Mouse (Mus musculus): ENCODE measurements around the gene Smg1.

Smg1 gene

DNA sequence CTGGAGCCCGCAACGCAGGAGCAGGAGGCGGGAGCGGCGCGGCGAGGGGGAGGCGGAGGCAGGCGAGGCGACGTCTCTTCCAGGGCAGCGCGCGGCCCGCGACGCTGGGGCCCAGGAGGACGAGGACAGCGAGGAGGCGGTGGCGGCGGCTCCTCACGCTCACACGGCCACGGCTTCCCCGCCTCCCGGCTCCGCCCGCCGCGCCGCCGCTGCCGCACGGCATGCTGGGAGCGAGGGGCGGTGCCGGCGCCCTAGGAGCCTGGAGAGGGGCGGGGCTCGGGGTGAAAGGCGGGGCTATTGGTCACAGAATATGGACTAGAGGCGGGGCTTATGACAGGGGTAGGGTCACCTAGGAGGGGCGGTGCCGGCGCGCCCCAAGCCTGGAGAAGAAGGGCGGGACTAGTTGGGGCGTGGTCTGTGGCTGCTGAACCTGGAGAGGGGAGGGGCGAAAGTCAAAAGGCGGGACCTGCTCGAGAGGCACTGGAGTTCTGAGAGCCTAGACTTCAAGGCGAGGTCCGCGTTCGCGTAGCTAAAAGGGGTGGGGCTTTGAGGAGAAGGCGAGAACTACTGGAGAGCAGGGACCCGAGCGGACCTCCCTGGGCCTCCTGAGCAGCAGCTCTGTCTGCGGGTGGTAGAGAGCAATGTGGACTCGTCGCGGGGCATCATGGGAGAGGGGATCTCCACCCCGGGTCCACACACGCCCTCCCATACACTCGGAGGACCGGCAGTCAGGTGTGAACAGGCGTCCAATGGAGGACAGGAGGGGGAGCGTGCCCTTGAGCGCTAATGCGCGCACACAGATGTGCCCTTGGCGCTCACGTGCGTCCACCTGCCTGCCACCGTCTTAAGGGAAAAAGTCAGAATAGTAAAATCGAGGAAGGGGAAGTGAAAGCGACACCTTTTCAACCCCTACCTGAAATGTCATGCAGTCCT lies at the start of gene Smg1:
TSS of gene Smg1 (minus strand) at position 218 of the 933 bp plus-strand sequence.
- peak; percentile 91 for ATAC-seq (ENCODE audit: insufficient number of reproducible peaks, low FRiP score, low TSS enrichment)

DNA sequence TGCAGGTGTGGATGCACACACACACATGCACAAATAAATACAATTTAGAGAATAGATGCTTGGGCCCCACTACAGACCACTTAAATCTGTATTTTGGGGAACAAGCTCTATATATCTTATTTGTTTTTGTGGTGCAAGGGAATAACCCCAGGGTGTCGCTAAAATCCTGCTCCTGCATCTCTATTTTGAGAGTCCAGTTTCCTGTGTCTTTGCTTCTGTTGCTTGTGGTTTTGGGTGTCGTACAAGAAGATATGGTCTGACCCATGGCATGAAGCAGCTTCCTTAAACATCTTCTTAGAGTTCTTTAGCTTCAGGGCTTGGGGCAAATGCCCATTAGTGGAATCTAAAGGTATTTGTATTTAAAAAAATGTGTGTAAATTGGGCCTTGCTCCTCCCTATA lies 39.7 kb upstream of the Smg1 start:
- ATAC-seq (ENCODE audit: insufficient number of reproducible peaks, low FRiP score, low TSS enrichment), result no peak

DNA sequence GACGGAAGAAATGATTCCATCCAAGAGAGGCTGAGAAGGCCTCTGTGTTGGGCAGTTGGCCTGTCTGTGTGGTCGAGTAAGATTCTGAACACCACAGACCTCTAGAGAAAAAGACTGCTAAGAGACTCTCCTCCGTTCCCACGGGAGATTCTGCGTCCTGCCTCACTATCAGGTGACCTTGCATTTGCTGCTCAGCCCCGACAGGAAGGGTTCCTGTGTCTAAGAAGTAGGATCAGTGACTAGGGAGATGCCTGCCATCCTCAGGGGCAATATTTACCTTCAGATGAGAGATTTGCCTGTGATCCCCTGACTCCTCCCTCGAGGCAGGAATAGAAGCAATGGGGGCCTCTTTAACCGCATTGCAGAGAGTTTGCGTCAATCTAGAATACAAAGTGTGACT lies 39.1 kb upstream of the Smg1 start:
- ATAC-seq (ENCODE audit: insufficient number of reproducible peaks, low FRiP score, low TSS enrichment), result no peak

DNA sequence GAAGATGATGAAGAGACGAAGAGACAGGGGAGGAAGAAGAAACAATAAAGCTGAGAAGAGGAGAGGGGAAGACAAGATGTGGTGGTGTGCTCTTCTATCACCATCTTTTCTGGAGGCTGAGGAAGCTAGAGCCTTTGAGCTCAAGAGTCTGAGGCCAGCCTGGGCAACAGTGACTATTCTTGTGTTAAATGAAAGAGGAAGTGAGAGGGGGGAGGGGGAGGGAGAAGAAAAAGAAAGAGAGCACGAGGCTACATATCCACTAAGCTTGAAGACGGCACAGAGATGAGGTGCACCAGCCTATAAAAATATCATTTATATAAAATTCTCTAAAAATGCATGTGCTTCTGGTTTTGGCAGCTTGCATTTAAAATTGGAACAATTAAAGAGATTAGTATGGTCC lies 36.1 kb upstream of the Smg1 start:
- no peak for ATAC-seq (ENCODE audit: insufficient number of reproducible peaks, low FRiP score, low TSS enrichment)

DNA sequence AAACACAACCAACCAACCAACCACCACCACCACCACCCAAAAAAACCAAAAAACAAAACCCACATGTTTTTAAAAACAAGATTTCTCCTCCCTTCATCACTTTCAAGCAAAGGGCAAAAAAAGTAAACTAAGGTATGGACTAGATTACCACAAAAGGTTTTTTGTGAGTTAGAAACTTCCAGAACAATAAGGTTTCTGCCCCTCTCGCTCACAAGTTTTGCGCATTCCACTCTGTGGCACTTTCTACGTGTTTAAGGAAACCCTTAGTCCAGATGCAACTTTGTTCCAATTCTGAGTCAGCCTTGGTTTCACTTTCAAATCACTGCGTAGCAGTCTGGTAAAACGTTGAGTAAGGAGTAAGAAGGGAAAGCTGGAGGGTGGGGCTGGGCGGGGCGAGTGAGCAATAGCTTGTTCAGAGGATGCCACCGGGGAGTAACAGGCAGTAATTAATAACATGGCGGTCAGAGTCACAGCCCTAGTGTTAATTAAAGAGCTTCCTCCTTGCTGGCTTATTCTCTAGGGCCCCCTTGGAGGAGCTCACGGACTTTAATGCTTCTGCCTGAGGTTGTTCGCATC lies 34.0 kb upstream of the Smg1 start:
- ATAC-seq (ENCODE audit: insufficient number of reproducible peaks, low FRiP score, low TSS enrichment), result no peak

DNA sequence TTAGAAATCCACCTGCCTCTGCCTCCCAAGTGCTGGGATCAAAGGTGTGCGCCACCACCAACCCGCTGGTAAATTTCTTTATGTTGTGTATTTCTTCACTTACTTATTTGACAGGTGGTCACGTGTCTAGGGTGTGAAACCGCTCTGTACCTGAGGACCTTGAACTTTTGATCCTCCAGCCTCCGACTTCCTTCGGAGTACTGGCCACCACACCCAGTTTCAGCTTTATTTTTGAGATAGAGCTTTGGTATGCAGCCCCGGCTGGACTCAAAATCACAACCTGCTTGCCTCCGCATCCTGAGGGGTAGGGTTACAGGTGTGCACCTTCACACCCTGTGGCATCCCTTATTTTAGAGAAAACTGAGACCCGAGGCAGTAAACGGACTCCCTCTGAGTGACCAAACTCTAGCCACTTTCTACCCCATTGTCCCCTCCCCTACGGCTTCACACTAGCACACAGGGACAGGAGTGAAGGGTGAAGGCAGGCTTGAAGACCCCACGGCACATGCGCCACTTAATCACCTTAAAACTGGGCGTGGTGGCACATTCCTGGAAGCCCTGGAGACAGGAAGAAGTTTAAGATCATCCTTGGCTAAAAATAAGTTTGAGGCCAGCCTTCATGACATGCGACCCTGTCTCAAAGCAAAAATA lies 33.3 kb upstream of the Smg1 start:
- ATAC-seq (ENCODE audit: insufficient number of reproducible peaks, low FRiP score, low TSS enrichment), result no peak

DNA sequence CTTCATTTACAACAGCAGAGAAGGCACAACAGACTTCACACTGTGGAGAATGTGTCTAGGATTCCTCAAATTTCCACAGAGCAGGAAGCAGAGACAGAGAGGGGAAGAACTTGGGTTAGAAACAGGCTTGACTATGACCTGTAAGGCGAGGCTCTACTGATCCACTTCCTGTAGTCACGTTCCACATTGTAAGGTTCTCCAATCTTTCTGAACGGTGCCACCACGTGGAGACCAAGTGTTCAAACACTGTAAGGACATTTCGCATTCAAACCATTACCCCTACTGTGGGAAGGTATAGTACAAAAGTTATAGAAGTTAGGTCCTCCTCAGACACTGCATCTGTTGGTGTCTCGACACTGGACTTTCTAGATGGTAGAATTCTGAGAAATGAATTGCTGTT lies 31.8 kb upstream of the Smg1 start:
- ATAC-seq (ENCODE audit: insufficient number of reproducible peaks, low FRiP score, low TSS enrichment), result no peak

DNA sequence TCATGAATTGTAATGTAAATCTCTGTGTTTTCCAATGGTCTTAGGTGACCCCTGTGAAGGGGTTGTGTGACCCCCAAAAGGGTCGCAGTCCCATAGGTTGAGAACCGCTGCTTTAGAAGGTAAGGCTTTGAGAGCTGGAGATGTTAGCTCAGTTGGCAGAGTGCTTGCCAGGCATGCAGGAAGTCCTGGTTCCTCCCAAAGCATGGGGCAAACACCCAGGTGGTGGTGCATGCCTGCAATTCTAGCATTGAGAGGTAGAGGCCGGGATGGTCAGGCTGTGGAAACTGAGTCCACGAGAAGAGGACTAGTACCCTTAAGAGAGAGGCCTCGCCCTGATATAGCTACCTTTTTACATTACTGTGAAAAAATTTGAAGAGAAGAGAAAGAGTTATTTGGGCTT lies 31.4 kb upstream of the Smg1 start:
- no peak for ATAC-seq (ENCODE audit: insufficient number of reproducible peaks, low FRiP score, low TSS enrichment)

DNA sequence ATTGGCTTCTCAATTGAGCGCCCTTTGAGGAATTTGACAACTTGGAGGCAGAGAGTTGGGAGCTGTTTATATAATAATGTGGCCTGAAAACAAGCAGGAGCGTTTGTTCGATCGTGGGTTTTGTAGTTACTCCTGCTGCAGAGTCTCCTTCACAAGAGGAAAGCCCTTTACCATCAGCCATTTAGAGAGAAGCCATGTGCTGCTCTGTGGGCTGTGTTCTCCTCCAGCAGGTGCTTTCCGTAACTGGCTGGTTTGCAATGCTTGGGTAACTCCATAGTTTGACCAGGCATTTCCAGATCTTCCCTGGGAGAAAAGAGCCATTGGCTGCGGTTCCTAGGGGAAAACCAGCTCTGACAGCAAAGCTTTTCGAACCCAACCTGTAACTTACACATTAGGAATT lies 30.7 kb upstream of the Smg1 start:
- ATAC-seq (ENCODE audit: insufficient number of reproducible peaks, low FRiP score, low TSS enrichment), result no peak

DNA sequence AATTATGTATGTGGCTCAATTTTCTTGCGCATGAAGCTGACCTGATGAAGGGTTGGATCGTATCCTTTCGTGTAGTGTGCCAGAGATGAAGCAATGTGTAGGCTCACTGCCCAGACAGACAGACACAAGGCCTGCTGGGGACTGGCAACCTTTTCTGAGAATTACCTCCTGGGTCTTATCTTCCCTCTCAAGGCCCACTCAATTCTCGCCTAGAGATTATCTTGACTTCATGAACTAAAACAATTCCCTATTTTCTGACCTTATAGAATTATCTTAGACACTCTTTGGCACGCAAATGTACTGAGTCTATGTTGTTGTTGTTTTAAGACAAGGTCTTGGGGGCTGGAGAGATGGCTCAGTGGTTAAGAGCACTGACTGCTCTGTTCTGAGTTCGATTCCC lies 22.6 kb upstream of the Smg1 start:
- ATAC-seq (ENCODE audit: insufficient number of reproducible peaks, low FRiP score, low TSS enrichment), result peak; percentile 80; the same call in 1 of the 2 replicates

DNA sequence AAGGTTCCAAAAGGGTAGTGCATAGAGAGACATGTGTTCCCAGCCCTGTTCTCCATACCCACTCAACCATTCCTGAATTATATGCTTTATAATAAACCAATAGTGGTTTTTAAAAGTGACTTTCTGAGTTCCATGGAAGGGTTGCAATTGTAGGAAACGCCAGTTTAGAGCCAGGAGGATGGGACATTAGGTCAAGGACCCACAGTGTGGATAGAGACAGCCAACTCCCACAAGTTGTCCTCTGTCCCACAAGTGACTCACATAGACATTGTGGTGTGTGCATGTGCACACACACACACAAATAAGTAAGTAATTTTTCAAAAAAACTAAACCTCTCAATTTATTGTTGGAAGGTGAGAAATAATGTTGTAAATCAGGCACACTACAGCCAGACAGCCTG lies 20.1 kb upstream of the Smg1 start:
- ATAC-seq (ENCODE audit: insufficient number of reproducible peaks, low FRiP score, low TSS enrichment), result no peak

DNA sequence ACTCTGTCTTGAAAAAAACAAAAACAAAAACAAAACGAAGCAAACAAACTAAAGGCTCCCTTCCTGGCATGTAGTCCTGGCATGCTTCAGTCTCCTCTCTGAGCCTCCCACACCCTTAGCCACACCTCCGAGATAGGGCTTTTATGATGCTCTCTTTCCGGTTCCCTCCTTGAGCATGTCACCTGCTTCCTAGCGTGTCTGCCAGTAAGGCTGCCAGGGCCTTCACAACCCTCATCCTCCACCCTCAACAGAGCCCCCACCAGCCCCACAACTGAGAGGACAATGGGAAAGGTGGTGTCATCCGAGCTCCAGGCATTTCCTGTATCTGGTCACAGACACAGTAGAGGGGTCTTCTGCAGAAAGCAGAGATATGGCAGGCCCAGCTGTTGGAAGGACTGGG lies 18.9 kb upstream of the Smg1 start:
- no peak for ATAC-seq (ENCODE audit: insufficient number of reproducible peaks, low FRiP score, low TSS enrichment)

DNA sequence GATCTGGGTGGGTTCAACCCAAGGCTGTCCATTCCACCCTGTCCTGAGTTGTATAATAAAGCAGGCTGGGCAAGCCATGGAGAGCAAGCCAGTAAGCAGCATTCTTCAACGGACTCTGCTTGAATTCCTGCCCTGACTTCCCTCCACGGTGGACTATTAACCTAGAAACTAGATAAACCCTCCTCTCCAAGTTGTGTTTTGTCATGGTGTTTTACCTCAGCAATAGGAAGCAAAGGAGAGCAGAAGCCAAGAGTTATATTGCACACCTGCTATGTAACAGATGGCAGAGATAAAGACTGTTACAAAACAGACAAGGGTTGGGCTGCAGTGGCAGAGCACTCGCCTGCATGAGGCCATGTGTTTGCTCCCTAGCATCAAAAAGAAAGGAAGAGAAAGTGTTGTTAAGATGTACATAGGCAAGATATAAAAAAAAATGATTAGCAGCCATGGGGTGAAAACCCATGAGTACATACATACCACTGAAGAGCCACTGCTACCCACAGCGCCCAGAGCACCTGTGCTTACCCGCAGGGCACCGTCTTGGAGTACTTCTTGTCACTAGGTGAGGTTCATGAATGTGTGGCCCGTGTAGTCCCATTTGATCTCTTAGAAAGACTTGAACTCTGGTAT lies 16.3 kb upstream of the Smg1 start:
- peak; percentile 90 for ATAC-seq (ENCODE audit: insufficient number of reproducible peaks, low FRiP score, low TSS enrichment)

DNA sequence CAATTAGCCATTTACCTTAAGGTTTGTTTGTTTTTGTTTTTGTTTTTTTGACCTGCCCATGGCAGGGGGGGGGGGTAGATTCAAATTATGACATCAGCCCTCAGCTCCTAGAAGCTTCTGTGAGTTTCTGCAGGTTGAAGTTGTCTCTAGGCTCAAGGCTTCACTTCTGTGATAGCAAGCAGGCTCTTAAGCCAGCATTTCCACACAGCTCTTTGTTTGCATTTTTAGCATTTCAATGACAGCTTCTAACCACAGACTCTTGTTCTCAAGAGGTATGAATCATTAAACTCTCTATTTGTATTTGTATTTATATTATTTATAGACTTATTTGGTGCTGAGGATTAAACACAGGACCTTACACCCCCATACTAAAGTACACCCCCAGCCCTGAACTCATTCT lies 15.0 kb upstream of the Smg1 start:
- no peak for ATAC-seq (ENCODE audit: insufficient number of reproducible peaks, low FRiP score, low TSS enrichment)

DNA sequence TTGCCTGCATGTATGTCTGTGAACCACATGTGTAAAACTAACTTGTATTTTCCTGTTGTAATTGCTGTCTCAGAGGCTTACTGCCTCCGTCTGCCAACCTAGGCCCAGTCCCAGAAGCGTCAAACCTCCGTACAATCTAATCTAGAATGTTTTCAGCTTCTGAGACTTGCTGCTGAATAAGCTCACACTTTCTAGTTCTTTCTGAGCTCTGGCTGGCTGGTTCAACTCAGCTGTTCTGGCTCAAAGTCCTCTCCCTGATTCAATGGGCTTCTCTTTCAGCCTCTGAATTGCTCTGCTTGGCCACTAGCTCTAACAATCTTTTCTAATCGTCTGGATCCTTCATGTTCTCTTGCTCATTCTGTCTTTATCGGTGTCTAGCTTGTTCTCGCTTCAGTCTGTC lies 13.3 kb upstream of the Smg1 start:
- no peak for ATAC-seq (ENCODE audit: insufficient number of reproducible peaks, low FRiP score, low TSS enrichment)

DNA sequence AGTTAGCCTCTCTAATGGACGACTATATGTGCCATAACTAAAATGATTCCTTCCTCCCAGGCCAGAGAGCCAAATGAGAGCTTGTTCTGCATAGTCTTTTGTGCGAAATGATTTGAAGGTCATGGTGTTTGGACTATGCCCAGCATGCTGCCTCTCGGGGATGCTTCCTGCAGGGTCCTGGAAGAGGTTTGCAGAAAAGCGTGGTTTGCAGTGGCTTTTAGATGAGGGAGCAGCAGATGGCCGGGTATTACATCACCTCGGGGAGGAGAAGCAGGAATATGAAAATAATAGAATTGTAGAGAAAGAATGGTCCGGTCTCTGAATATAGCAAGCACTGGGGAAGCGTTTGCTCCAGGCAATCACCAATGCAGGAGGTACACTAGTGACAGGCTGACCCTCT lies 11.0 kb upstream of the Smg1 start:
- peak; percentile 90 for ATAC-seq (ENCODE audit: insufficient number of reproducible peaks, low FRiP score, low TSS enrichment)

DNA sequence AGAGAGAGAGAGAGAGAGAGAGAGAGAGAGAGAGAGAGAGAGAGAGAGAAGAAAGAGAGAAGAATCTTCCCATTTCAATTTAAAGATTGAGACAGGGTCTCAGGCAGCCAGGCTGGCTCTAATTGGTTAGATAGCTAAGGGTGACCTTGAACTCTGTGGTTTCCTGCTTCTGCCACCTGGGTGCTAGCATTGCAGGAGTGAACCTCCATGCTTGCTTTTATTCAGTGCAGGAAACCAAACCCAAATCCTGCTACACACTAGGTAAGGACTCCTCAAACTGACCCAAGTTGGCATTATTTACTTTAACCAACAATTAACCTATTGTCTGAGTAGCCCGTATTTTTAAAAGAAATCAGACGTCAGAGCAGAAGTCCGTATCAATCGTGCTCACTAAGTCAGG lies 10.5 kb upstream of the Smg1 start:
- no peak for ATAC-seq (ENCODE audit: insufficient number of reproducible peaks, low FRiP score, low TSS enrichment)

DNA sequence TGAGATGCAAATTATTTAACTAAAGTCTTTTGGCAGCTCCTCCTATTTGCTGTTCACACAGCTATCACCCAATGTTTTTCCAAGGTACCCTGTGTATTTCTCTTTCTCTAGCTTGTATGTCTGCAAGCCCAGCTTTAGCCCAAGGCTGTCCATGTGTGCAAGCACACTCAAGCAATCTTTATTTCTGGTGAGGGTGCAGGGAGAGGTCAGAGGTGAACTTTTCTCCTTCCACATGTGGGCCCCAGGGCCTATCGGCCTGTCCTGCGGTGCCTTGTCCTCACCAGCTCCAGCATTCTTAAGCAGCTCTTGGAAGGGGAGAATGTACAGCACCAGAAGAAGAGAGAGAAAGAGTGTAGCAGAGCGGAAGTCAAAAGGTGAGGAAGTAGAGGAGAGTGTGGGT lies 9.5 kb upstream of the Smg1 start:
- ATAC-seq (ENCODE audit: insufficient number of reproducible peaks, low FRiP score, low TSS enrichment), result no peak

DNA sequence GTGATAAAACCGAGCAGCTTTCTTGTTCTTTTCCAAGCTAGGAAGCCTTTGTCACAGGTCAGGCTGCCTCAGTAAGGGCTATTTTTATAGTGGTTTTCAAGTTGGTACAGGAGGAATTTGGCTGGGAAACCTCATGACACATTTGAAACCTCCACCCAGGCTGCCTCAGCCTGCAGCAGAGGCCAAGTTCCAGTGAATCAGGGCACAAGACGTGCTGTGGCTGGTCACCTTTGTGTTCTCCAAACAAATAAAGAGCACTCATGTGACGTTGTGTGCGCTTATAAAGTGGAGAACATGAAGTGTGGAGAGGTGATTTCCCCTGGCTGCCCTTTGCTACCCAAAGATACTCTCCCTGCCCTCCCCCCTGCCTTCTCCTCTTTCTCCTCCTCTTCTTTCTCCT lies 8.9 kb upstream of the Smg1 start:
- ATAC-seq (ENCODE audit: insufficient number of reproducible peaks, low FRiP score, low TSS enrichment), result peak; percentile 78

DNA sequence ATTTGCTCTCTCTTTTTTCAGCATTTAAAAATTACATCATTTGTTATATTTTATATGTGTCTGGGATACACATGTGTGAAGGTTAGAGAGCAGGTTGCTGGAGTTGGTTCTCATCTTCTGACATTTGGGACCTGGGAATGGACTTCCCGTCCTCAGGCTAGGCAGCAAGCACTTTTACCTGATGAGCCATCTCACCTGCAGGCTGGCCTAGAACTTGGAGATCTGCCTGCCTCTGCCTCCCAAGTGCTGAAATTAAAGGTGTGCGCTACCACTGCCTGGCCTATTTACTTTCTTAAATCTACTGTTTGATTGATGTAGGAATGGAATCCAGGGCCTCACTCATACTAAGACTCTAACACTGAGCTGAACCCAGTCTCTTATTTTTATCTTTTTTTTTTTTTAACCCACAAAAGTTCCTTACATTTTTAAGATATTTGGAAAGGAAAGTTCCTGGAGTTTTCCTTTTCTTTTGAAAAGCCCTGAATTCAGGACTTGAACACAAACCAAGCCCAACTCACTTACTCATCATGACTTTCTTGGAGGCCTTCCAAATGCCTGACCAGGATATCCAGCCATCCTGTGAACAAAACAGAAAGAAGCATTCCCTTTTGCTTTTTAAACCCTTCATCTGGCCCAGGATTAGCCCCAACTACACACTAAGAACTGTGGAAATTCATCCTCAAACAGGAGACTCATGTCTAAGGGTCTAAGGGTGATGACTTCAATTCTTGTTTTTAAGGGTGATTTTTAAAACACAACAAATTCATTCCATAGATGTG lies 8.1 kb upstream of the Smg1 start:
- no peak for ATAC-seq (ENCODE audit: insufficient number of reproducible peaks, low FRiP score, low TSS enrichment)
